Mouse (Mus musculus): Measurements from ENCODE around the gene Alpk3.
"Not testable (repeated sequence)": the region's sequence is repeated elsewhere in the genome, so short reads cannot be mapped to it uniquely, and the experiment has no call there.

Gene Alpk3

DNA sequence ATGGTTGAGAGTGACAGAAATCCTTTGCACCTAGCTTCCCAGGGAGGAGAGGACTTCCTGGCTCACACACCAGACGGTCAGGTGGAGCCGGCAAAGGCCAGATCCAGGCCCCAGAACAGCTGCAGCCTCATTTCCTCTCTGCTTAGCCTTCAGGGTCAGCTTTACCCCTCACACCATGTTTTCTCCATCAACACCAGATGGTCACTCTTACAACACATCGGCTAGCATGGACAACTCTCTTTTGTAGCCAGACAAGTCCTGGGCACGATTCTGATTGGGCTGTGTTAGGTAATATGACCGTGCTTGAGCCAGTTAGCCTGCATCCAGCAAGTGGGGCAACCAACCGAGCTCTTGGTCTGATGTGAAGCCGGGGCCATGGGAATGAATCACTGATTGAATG lies 74.5 kb downstream of the Alpk3 start:
- DNase-seq (ENCODE audit: low read depth, low spot score), result no peak

DNA sequence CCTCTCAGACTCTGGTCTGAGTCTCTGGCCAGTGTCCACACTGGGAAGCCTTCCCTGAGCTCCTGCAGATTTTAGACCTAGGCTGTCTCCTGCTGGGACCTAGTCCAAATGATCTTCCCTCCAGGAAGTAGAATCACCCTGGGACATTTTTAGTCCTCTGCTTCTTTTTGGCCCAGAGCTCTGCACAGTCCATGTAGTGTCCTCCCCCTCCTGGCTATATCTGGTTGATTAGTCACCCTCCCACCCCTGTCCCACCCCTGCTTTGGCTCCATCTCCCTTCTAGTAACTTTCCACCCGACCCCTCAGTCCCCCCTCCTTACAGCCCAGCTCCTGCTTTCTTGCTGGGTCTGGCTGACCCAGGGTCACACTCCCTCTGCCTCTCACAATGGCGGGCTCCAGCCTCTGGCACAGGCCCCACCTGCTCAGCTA lies 75.5 kb downstream of the Alpk3 start:
- no peak for DNase-seq (ENCODE audit: low read depth, low spot score)

DNA sequence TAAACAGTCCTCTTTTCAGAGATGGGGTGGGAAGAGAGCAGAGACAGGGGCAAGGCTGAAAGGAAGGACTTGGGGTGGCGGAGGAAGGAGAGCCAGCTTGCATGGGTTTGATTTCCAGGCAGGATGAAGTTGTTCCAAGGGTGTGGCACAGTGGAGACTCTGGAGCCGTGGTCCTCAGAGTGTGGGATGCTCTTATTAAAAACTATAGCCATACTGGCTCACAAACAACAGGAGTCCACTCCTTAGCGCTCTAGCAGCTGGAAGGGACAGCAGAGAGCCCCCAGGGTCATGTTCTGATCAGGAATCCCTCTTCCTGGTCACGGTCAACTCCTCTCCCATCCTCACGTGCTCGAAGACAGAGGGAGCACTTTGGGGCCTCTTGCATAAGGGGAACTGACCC lies 76.0 kb downstream of the Alpk3 start:
- DNase-seq (ENCODE audit: low read depth, low spot score), result no peak

DNA sequence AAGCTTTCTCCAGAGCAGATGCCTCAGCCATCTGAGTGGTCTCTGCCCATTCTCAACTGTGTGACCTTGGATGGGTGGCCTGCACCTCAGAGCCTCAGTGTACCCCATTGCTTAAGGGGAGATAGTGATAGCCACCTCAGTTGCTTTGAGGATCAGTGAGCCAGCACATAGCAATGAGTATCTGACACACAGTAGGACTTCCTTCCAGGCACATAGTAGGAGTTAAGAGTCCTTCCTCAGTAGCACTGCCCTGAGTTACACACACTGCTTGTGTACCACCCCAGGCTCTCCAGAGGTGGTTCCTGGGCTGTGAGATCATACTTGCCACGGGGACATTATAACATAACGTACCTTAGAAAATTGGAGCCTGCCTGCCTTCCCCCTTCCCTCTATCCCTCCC lies 76.5 kb downstream of the Alpk3 start:
- no peak for DNase-seq (ENCODE audit: low read depth, low spot score)

DNA sequence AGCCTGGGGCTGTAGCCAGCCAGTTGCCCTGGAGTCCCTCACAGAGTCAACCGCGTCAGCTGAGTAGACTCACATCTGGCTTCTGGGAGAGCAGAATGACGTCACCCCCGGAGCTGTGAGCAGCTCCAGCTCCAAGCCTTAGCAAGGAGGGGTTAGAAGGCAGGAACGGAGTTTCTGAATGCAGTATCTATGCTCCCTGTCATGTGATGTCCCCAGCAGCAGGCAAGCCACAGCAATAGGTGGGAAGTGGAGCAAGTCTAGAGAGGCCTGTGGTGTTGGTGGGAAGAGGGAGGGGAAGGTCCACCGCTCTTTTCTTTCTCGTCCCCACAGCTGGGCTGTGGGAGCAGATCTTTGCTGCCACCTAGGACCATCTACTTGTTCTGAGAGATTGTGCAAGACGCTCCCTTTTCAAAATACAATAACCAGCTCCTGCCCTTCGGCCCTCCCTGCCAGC lies 77.2 kb downstream of the Alpk3 start:
- DNase-seq (ENCODE audit: low read depth, low spot score), result peak; percentile 23

DNA sequence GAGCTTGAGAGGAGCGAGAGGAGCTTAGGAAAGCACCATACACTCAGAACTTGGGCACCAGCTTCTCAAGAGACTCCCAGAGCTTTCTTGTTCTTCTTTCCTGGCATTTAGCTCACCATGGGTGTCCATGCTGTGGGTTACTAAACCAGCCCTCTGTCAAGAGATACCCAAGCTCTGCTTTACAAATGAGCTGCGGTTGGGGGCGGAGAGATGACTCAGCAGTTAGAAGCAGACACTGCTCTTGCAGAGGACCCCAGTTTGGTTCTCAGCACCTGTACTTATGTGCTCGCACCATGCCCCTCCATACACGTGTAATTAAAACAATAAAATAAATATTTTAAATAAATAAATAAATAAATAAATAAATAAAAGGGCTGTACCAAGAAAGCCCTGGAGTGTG lies 79.9 kb downstream of the Alpk3 start:
- no peak for DNase-seq (ENCODE audit: low read depth, low spot score)

DNA sequence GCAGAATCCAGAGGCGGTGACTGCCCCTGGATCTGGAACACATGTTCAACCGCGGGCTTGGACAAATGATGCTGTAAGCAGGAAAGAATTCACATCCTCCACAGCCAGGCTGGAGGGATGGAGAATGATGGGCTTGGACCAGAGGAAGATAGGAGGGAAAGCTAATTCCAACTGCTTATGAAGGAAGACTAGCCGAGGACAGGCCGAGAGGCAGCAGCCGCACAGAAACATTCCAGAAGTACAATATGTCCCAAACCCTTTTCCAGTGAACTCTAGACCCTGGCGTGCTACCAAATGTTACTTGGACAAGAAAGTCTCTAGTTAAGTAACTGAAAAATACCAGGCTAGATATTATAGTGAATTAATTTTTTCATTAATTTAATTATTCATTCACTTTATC lies 81.7 kb downstream of the Alpk3 start:
- no peak for DNase-seq (ENCODE audit: low read depth, low spot score)

DNA sequence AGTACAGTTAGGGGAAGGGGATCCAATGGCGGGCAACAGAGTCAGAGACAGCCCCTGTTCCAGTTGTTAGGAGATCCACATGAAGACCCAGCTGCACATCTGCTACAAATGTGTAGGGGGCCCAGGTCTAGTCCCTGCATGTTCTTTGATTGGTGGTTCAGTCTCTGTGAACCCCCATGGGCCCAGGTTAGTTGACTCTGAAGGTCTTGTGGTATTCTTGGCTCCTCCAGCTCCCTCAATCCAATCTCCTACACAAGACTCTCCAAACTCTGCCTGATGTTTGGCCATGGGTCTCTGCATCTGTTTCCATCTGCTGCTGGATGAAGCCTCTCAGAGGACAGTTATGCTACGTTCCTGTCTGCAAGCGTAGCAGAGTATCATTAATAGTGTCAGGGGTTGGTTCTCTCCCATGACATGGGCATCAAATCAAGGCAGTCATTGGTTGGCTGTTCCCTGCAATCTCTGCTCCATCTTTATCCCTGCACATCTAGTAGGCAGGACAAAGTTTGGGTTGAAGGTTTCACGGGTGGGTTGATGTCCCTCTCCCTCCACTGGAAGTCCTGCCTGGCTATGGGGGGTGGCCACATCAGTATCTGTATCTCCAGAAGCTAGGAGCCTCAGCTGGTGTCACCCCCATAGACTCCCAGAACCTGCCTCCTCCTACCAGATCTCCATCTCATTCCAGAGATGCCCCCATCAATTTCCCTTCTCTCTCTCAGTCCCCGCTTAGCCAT lies 82.4 kb downstream of the Alpk3 start:
- no peak for DNase-seq (ENCODE audit: low read depth, low spot score)

DNA sequence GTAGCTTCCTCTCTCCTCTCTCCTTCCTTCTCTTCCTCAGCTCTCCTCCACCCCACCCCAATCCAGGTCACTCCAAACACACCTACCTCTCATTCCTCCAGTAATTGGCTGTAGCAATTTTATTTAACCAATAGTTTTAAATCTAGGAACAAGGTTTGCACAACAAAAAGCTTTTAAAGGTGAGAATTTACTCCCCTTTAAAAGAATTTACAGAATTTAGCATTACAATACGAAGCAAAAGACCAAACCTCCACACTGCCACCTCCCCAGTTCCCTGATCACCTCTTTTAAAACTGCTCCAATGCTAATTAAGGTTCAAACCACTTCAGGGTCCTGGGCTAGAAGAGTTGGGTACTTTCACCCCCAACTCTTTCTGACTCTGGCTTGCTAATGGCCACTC lies 84.1 kb downstream of the Alpk3 start:
- no peak for DNase-seq (ENCODE audit: low read depth, low spot score)

DNA sequence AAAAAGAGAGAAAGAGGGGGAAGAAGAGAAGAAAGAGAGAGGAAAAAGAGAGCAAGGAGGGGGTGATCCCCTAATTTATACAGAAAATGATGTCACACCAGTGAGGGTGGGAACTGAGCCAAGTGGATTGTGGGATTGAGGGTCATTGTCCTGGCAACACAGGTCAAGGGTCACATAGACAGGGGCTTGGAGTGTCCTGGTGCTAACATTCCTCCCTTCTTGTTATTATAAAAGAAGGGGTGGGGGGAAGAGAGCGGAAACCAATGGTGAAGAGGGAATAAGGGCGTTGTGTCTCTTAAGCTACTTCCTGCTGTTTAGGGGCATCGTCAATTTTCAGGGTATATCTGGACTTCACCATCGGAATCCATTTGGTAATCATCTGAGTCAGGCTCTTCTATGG lies 85.7 kb downstream of the Alpk3 start:
- not testable (repeated sequence) for DNase-seq (ENCODE audit: low read depth, low spot score)

DNA sequence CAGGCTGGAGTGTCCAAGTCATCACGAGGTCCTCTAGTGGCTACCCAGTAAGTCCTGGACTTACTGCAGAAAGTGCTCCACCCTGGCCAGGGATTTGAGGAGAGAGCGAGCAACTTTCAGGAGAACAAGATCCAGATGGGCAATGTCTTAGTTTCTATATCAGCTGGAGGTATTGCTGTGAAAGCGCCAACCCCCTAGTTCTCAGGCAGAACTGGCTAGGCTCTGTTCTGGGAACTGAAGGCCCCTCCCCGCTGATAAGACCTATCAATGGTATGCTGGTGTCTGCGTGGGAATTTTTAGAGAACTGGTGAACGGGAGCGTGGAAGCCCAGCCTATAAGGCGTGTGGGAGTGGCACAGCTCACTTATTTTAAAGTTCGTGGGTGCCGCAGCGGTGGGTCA lies 92.4 kb downstream of the Alpk3 start:
- DNase-seq (ENCODE audit: low read depth, low spot score), result no peak

DNA sequence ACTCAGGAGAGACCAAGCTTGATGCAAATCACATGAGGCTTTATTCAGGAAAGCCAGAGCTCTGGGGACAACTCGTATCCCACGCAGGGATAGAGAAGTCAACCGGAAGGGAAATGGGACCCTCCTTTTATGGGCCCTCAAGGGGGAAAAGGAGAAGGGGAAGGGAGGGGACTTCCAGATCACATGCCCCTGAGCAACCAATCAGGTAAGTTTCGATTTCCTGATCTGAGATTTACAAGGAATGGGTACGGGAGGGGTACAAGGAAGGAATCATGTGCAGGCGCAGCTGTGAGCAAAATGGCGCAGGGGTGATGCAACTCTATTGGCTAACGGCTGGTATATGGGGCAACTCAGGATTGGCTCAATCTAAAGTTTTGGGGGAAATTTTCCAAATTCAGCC lies 93.8 kb downstream of the Alpk3 start:
- DNase-seq (ENCODE audit: low read depth, low spot score), result no peak

DNA sequence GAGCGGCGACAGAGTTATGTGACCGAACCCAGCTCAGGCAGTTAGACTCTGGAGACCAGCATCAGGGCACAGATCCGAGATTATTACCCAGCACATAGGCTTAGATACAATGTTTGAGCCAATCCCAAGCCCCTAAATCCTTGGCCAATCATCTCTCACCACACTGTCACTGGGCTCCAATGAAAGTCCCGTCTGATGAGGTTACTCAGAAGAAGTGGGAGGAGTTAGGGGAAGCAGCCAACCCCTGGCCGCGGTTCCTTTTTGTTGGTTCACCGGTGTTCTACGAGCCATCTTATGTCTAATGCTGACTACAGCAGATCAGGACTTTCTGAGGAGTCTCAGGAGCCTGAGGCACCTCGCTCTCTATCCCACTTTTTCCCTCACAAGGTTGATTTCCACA lies 94.9 kb downstream of the Alpk3 start:
- DNase-seq (ENCODE audit: low read depth, low spot score), result no peak

DNA sequence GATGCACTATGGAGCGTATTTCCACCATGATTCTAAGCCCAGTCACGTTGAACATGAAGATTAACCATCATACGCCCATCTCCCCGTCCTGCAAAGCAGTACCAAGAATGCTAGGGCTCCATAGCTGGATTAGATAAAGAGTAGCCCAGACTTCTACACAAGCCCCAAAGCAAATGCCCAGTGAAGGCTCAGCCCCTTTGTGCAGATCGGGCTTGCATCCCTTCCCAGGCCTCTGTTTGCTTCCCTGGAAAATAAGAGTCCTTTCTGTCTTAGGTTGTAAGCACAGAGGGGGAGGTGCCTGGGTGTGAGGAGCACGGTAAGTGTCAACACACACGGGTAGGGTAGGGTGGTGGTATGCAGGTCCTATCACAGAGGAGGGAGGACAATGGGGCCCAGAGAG lies 95.4 kb downstream of the Alpk3 start:
- DNase-seq (ENCODE audit: low read depth, low spot score), result no peak

DNA sequence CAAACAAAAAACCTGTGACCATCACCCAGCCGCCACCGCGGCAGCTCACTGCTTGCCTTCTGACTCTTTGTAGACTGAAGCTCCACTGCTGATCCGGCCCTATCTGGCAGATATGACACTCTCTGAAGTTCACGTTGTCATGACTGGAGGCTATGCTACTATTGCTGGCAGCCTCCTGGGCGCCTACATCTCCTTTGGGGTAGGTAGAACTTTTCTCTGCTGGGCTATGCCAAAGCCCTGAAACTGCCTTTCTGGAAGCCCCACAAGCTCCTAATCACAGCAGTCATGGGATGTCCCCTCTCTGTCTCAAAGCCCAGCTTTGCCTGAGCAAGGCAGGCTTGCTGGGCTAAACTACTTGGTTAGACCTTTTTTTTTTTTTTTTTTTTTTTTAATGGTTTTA lies 95.9 kb downstream of the Alpk3 start:
- DNase-seq (ENCODE audit: low read depth, low spot score), result no peak

DNA sequence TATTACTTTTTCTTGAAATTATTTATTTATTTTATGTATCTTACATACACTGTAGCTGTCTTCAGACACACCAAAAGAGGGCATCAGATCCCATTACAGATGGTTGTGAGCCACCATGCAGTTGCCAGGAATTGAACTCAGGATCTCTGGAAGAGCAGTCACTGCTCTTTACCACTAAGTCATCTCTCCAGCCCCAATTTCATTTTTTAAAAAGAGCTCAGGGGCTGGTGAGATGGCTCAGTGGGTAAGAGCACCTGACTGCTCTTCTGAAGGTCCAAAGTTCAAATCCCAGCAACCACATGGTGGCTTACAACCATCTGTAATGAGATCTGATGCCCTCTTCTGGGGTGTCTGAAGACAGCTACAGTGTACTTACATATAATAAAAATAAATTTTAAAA lies 96.8 kb downstream of the Alpk3 start:
- not testable (repeated sequence) for DNase-seq (ENCODE audit: low read depth, low spot score)

DNA sequence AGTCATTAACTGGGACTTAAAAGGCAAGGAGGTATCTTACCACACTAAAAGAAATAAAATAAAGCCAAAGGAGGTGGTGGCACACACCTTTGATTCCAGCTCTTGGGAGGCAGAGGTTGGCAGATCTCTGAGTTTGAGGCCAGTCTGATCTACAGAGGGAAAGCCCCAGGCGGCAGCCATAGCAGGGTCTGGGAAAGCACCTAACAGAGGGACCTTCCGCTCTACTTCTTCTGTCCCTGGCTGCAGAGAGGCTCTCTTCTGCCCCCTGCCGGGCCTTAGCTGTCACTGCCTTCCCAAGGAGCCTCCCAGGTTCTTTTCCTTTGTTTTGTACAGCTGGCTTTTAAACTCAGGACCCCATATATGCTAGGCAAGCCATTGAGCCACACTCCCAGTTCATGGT lies 97.6 kb downstream of the Alpk3 start:
- peak; percentile 41 for DNase-seq (ENCODE audit: low read depth, low spot score)

Data from retina, adult 2 months (tissue).